Mouse (Mus musculus): ENCODE measurements around the gene Rai1.

DNA sequence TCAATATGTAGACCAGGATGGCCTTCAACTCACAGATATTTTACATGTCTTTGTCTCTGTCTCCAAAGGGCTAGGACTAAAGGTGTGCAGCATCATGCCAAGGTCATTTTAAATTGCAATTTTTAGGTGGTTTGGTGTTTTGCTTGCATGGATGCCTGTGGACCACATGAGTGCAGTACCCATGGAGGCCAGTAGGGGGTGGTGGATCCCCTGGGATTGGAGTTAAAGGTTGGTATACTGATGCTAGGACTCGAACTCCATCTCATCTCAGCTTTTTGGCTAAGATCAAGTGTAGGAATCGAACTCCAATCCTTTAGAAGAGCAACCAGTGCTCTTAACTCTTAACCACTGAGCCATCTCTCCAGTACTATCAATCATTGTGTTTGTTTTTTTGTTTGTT lies 20.2 kb upstream of the Rai1 start:
- TF ChIP-seq POLR2A (IDR thresholded peaks at IDR 0.05; ENCODE audit: control insufficient read depth, extremely low read depth, insufficient read depth, low read length, poor library complexity) (no peak), CTCF (IDR thresholded peaks at IDR 0.05; ENCODE audit: borderline replicate concordance, control insufficient read depth, extremely low read depth, insufficient read depth, low read length, poor library complexity) (no peak)

Data from thymus, adult 2 months (tissue).